Mouse (Mus musculus): Measurements from ENCODE around the gene Olfr56.
"Not testable (repeated sequence)": the region's sequence is repeated elsewhere in the genome, so short reads cannot be mapped to it uniquely, and the experiment has no call there.

Gene Olfr56

GRCm38 (mm10) chr11:49051894-49052293 is 73.2 kb downstream of the Olfr56 start:
- not testable (repeated sequence) for DNase-seq (ENCODE audit: low spot score)

GRCm38 (mm10) chr11:49060061-49060460 is 81.4 kb downstream of the Olfr56 start:
- not testable (repeated sequence) for DNase-seq (ENCODE audit: low spot score)

- DNase-seq (ENCODE audit: low spot score) = not testable (repeated sequence)
Measured at GRCm38 (mm10) chr11:49061865-49062264, 83.2 kb downstream of the Olfr56 start.

- not testable (repeated sequence) for DNase-seq (ENCODE audit: low spot score)
Measured at GRCm38 (mm10) chr11:49063713-49064469, 85.2 kb downstream of the Olfr56 start, which contains the start of gene Tgtp2. Tgtp2 (minus strand) TSS chr11:49064206.

- no peak for DNase-seq (ENCODE audit: low spot score)
Measured at GRCm38 (mm10) chr11:49068358-49068757, 89.7 kb downstream of the Olfr56 start.

- DNase-seq (ENCODE audit: low spot score) = not testable (repeated sequence)
Measured at GRCm38 (mm10) chr11:49076001-49076757, 97.5 kb downstream of the Olfr56 start, which contains the start of gene Ifi47. Ifi47 (plus strand) TSS chr11:49076587.

- no peak for DNase-seq (ENCODE audit: low spot score)
Measured at GRCm38 (mm10) chr11:49077012-49077411, 98.3 kb downstream of the Olfr56 start.

GRCm38 (mm10) chr11:49078719-49079118 is 100.0 kb downstream of the Olfr56 start:
- no peak for DNase-seq (ENCODE audit: low spot score)

- no peak for DNase-seq (ENCODE audit: low spot score)
Measured at GRCm38 (mm10) chr11:49080636-49081035, 101.9 kb downstream of the Olfr56 start.

- no peak for DNase-seq (ENCODE audit: low spot score)
Measured at GRCm38 (mm10) chr11:49081356-49081755, 102.7 kb downstream of the Olfr56 start.

- no peak for DNase-seq (ENCODE audit: low spot score)
Measured at GRCm38 (mm10) chr11:49081886-49082285, 103.2 kb downstream of the Olfr56 start.

- DNase-seq (ENCODE audit: low spot score) = no peak
Measured at GRCm38 (mm10) chr11:49083146-49083545, 104.5 kb downstream of the Olfr56 start.

- DNase-seq (ENCODE audit: low spot score) = no peak
Measured at GRCm38 (mm10) chr11:49083808-49084207, 105.1 kb downstream of the Olfr56 start.

- DNase-seq (ENCODE audit: low spot score) = no peak
Measured at GRCm38 (mm10) chr11:49084385-49084784, 105.7 kb downstream of the Olfr56 start.

GRCm38 (mm10) chr11:49084875-49085274 is 106.2 kb downstream of the Olfr56 start:
- DNase-seq (ENCODE audit: low spot score) = no peak

- no peak for DNase-seq (ENCODE audit: low spot score)
Measured at GRCm38 (mm10) chr11:49086858-49087361, 108.2 kb downstream of the Olfr56 start.

- DNase-seq (ENCODE audit: low spot score) = peak; percentile 17
Measured at GRCm38 (mm10) chr11:49087830-49088616, 109.3 kb downstream of the Olfr56 start.

GRCm38 (mm10) chr11:49088990-49089652 is 110.4 kb downstream of the Olfr56 start:
- no peak for DNase-seq (ENCODE audit: low spot score)

GRCm38 (mm10) chr11:49089735-49090507 is 111.2 kb downstream of the Olfr56 start:
- no peak for DNase-seq (ENCODE audit: low spot score)

GRCm38 (mm10) chr11:49090551-49090950 is 111.9 kb downstream of the Olfr56 start:
- DNase-seq (ENCODE audit: low spot score) = no peak

GRCm38 (mm10) chr11:49091171-49091570 is 112.5 kb downstream of the Olfr56 start:
- no peak for DNase-seq (ENCODE audit: low spot score)

Measured in testis, postnatal 14 days (tissue).